Mouse (Mus musculus): ENCODE results near the gene Slc5a2.

The Slc5a2 gene

GRCm38 (mm10) chr7:128249998-128250397, 15.5 kb upstream of the Slc5a2 start:
- DNase-seq (ENCODE audit: extremely low read depth, insufficient read length, low spot score): no peak

- no peak for DNase-seq (ENCODE audit: extremely low read depth, insufficient read length, low spot score)
These were observed 13.5 kb upstream of the Slc5a2 start for GRCm38 (mm10) chr7:128251946-128252345.

- DNase-seq (ENCODE audit: extremely low read depth, insufficient read length, low spot score): no peak
These were observed 12.8 kb upstream of the Slc5a2 start for GRCm38 (mm10) chr7:128252609-128253008.

- DNase-seq (ENCODE audit: extremely low read depth, insufficient read length, low spot score): no peak
These were observed 10.5 kb upstream of the Slc5a2 start for GRCm38 (mm10) chr7:128254978-128255377.

- no peak for DNase-seq (ENCODE audit: extremely low read depth, insufficient read length, low spot score)
These were observed 9.7 kb upstream of the Slc5a2 start for GRCm38 (mm10) chr7:128255757-128256156.

GRCm38 (mm10) chr7:128256783-128257334, 8.6 kb upstream of the Slc5a2 start:
- no peak for DNase-seq (ENCODE audit: extremely low read depth, insufficient read length, low spot score)

- no peak for DNase-seq (ENCODE audit: extremely low read depth, insufficient read length, low spot score)
These were observed 599 bp downstream of the Slc5a2 start for GRCm38 (mm10) chr7:128266056-128266455.

- DNase-seq (ENCODE audit: extremely low read depth, insufficient read length, low spot score): no peak
These were observed 1.9 kb downstream of the Slc5a2 start for GRCm38 (mm10) chr7:128267391-128267790.

- DNase-seq (ENCODE audit: extremely low read depth, insufficient read length, low spot score): no peak
These were observed 2.4 kb downstream of the Slc5a2 start for GRCm38 (mm10) chr7:128267813-128268212.

GRCm38 (mm10) chr7:128270431-128270850, 5.0 kb downstream of the Slc5a2 start:
- no peak for DNase-seq (ENCODE audit: extremely low read depth, insufficient read length, low spot score)

- no peak for DNase-seq (ENCODE audit: extremely low read depth, insufficient read length, low spot score)
These were observed 6.0 kb downstream of the Slc5a2 start for GRCm38 (mm10) chr7:128271496-128271895.

GRCm38 (mm10) chr7:128276051-128276450, 10.6 kb downstream of the Slc5a2 start:
- no peak for DNase-seq (ENCODE audit: extremely low read depth, insufficient read length, low spot score)

GRCm38 (mm10) chr7:128279750-128280149, 14.3 kb downstream of the Slc5a2 start:
- DNase-seq (ENCODE audit: extremely low read depth, insufficient read length, low spot score): no peak

GRCm38 (mm10) chr7:128281765-128282164, 16.3 kb downstream of the Slc5a2 start:
- no peak for DNase-seq (ENCODE audit: extremely low read depth, insufficient read length, low spot score)

- no peak for DNase-seq (ENCODE audit: extremely low read depth, insufficient read length, low spot score)
These were observed 17.2 kb downstream of the Slc5a2 start for GRCm38 (mm10) chr7:128282532-128283244.

- DNase-seq (ENCODE audit: extremely low read depth, insufficient read length, low spot score): no peak
These were observed 18.6 kb downstream of the Slc5a2 start for GRCm38 (mm10) chr7:128284047-128284446.

- no peak for DNase-seq (ENCODE audit: extremely low read depth, insufficient read length, low spot score)
These were observed 19.6 kb downstream of the Slc5a2 start for GRCm38 (mm10) chr7:128285060-128285459.

- no peak for DNase-seq (ENCODE audit: extremely low read depth, insufficient read length, low spot score)
These were observed 23.6 kb downstream of the Slc5a2 start for GRCm38 (mm10) chr7:128288923-128289544.

GRCm38 (mm10) chr7:128294785-128295184, 29.3 kb downstream of the Slc5a2 start:
- no peak for DNase-seq (ENCODE audit: extremely low read depth, insufficient read length, low spot score)

- DNase-seq (ENCODE audit: extremely low read depth, insufficient read length, low spot score): no peak
These were observed 31.1 kb downstream of the Slc5a2 start for GRCm38 (mm10) chr7:128296514-128296913.

- DNase-seq (ENCODE audit: extremely low read depth, insufficient read length, low spot score): no peak
These were observed 31.8 kb downstream of the Slc5a2 start for GRCm38 (mm10) chr7:128297291-128297616.
